Mouse (Mus musculus) olfactory bulb, adult 2 months (tissue): ENCODE data around the gene Ell2. TPM values are rescaled to one million over a fixed set of nuclear protein-coding genes. Genes with fewer than 3 reads are reported as not detected.

Source experiments
- H3K27ac ChIP-seq: fragments of 200-500 bp; 2 replicates; pipeline ENCODE4 v1.5.1; 2012; ENCODE audit warnings: low read depth, low read length; ENCODE audit not compliant: insufficient read depth
- H3K4me1 ChIP-seq: fragments of 200-500 bp; 2 replicates; pipeline ENCODE4 v1.6.1; 2012; ENCODE audit warnings: low read length; ENCODE audit not compliant: control insufficient read depth, insufficient read depth
- H3K4me3 ChIP-seq: fragments of 200-500 bp; 2 replicates; pipeline ENCODE4 v1.5.1; 2012; ENCODE audit warnings: mild to moderate bottlenecking, low read depth, low read length, moderate library complexity; ENCODE audit not compliant: insufficient read depth
- CTCF ChIP-seq: fragments of 200-500 bp; IDR thresholded peaks from 2 replicates; pipeline ENCODE4 v1.5.1; 2012; ENCODE audit warnings: low read depth, mild to moderate bottlenecking, low read length, moderate library complexity; ENCODE audit not compliant: insufficient read depth
- POLR2A ChIP-seq: fragments of 200-500 bp; IDR thresholded peaks from 2 replicates; pipeline ENCODE4 v1.6.1; 2012; ENCODE audit warnings: mild to moderate bottlenecking, low read depth, low read length, moderate library complexity; ENCODE audit not compliant: insufficient read depth
- WGBS: fragments of 180-500 bp; shearing (Covaris S2); methylation state at CpG from one replicate; pipeline ENCODE4 v1.1.7; 2018; 5-methylcytosine and 5-hydroxymethylcytosine counted together
- polyA plus RNA-seq: library from polyadenylated mRNA; stranded (reverse); fragments of >200 nt; gene quantifications from 2 replicates; pipeline ENCODE4 v1.2.4, GENCODE M21; 2012; ENCODE audit warnings: low replicate concordance; ENCODE audit not compliant: missing spikeins, insufficient read depth, insufficient read length

The Ell2 gene
- polyA plus RNA-seq, 1 experiment = not detected

DNA sequence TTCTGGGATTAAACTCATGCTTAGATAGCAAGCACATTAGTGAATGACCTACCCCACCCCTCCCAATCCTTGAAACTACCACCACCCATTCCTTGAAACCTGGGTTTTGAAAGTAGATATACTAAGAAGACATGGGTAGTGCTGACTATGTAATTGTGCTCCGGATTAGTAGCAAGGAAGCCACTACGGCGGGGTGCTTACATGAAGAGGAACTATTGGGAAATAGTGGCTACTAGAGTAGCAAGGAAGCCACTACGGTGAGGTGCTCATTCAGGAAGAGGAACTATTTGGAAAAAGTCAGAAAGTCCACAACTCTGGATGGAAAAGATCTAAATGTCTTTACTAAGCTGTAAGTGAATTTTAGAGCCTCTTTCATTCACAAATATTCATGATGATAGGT lies 81.6 kb downstream of the Ell2 start:
- 94% methylated on average over 4 of the region's 4 CpGs for WGBS
- Histone ChIP-seq H3K4me3 (no peak overlapping the region), H3K27ac (no peak overlapping the region), H3K4me1 (no peaks in the 10 kb centered on the region)
- TF ChIP-seq POLR2A = no peak
- TF ChIP-seq CTCF = no peak

GRCm38 (mm10) chr13:75789061-75789834 lies 82.7 kb downstream of the Ell2 start:
- TF ChIP-seq POLR2A = no peak
- no peak for TF ChIP-seq CTCF
- Histone ChIP-seq H3K4me1 (no peaks in the 10 kb centered on the region), H3K27ac (no peak overlapping the region), H3K4me3 (no peak overlapping the region)
- WGBS = 74% methylated on average over 2 of the region's 2 CpGs

GRCm38 (mm10) chr13:75790550-75791205 lies 84.1 kb downstream of the Ell2 start:
- H3K4me3 ChIP-seq = no peak overlapping the region
- H3K4me1 ChIP-seq = no peaks in the 10 kb centered on the region
- TF ChIP-seq CTCF = no peak
- no peak for TF ChIP-seq POLR2A
- no peak overlapping the region for H3K27ac ChIP-seq
- WGBS = 90% methylated on average over 1 of the region's 1 CpGs

DNA sequence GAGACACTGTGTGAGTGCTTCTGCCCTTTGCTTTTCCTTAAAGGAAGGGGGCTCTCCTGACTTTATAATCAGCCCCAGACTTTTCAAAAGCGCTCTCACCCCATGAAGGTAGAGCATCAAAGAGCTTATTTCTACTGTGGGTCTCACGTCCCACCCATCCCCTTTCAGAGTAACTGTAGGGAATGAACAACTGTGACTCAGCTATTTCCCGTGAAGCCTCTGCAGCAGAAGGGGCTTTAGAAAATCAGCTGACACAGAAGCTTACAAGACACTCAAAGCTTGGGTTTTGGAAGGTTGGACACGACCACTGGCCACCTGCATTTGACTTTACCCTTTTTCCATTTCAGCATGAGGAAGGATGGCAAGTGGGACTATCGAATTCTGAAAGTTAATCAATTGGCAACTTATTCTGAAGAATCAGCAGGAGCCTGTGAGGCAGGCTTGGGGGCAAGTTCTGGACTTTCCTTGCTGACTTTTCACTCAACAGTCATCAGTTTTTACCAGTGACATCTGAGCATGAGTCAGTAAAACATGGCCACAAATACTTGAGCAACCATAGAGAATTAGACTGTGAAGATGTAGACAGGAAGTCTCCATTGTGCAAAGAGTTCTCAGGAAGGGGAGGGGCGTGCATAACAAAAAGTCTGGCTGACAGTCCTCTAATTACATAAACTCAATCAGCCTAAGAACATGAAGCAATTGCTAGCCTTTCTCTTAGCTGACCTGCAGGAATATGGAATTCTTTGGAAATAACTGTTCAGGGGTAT lies 87.5 kb downstream of the Ell2 start:
- no peak overlapping the region for H3K27ac ChIP-seq

GRCm38 (mm10) chr13:75797369-75798141 lies 91.0 kb downstream of the Ell2 start:
- Histone ChIP-seq H3K27ac (no peak overlapping the region), H3K4me3 (peak overlapping the region; percentile 44)
- TF ChIP-seq CTCF (peak; percentile 92), POLR2A (no peak)

More for the DNA sequence above, 87.5 kb downstream of the Ell2 start:
- TF ChIP-seq CTCF = no peak
- TF ChIP-seq POLR2A = no peak
- 76% methylated on average over 6 of the region's 6 CpGs for WGBS
- peaks cover 3% of the 10 kb centered on the region; the same call in 1 of the 2 replicates for H3K4me1 ChIP-seq
- no peak overlapping the region for H3K4me3 ChIP-seq

GRCm38 (mm10) chr13:75798413-75799302 lies 92.1 kb downstream of the Ell2 start:
- H3K27ac ChIP-seq = no peak overlapping the region
- H3K4me1 ChIP-seq = peaks cover 3% of the 10 kb centered on the region; the same call in 1 of the 2 replicates
- H3K4me3 ChIP-seq = no peak overlapping the region
- TF ChIP-seq CTCF (no peak), POLR2A (no peak)
- WGBS = 68% methylated on average over 7 of the region's 7 CpGs

More at GRCm38 (mm10) chr13:75797369-75798141, 91.0 kb downstream of the Ell2 start:
- H3K4me1 ChIP-seq = peaks cover 3% of the 10 kb centered on the region; the same call in 1 of the 2 replicates
- 26% methylated on average over 18 of the region's 18 CpGs for WGBS

DNA sequence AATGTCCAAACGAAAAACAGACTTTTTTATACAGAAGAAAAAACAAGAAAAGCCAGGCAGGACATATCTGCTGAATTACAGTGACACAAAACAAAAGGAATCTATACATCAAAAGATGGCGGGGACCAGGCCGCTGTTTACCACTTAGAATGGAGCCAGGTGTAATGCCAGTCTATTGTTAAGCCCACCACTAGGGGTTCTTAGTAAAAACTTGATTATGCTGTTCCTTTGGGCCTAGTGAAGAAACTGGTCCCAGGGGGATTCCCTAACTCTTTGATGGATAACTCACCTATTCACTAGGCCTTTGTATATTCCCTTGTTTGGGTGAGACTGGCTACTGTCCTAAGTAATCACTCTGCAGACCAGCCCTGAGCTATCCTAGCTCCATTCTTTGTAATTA lies 92.9 kb downstream of the Ell2 start:
- Histone ChIP-seq H3K4me1 (peaks cover 3% of the 10 kb centered on the region; the same call in 1 of the 2 replicates), H3K4me3 (no peak overlapping the region), H3K27ac (no peak overlapping the region)
- no peak for TF ChIP-seq CTCF
- TF ChIP-seq POLR2A = no peak
- WGBS = 94% methylated on average over 3 of the region's 3 CpGs

DNA sequence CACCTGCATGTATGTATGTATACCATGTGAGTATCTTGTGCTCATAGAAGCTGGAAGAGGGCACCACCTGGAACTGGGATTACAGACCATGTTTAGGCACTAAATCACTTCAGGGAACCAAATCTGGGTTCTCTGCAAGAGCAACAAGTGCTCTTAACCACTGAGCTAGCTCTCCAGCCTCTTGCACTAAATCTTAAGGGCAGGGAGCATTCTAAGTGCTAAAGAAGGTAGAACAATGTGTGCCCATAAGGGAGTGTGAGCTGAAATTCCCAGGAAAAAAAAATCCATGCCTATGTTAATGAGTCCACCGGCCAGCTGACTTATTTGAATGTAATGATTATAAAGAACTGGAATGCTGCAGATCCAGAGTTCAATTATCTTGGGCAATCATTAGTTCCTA lies 101.4 kb downstream of the Ell2 start:
- Histone ChIP-seq H3K4me3 (no peak overlapping the region), H3K4me1 (peaks cover 3% of the 10 kb centered on the region; the same call in 1 of the 2 replicates), H3K27ac (no peak overlapping the region)
- TF ChIP-seq CTCF = no peak
- no peak for TF ChIP-seq POLR2A
- WGBS = 60% methylated on average over 1 of the region's 1 CpGs
